Mouse (Mus musculus) MEL (cell line): ENCODE data around the gene Fgfr2. TPM values are rescaled to one million over a fixed set of nuclear protein-coding genes. Genes with fewer than 3 reads are reported as not detected.

ENCODE experiments used
- DNase-seq: peaks from one replicate; pipeline ENCODE4 v3.0.0; 2011; ENCODE audit warnings: low read depth, low spot score
- H3K27ac ChIP-seq: 2 replicates; pipeline ENCODE4 v1.5.1; 2012; ENCODE audit warnings: low read depth, mild to moderate bottlenecking, control low read depth, low read length, moderate library complexity; ENCODE audit not compliant: control insufficient read depth
- H3K27me3 ChIP-seq, 2 experiments: fragments of 150-350 bp in 1 of 2; sonication (generic) in 1 of 2; 2 replicates each; pipeline ENCODE4 v1.6.1; 2012; ENCODE audit warnings: low read length in 2 of 2, mild to moderate bottlenecking in 2 of 2, improper control_type of control experiment in 1 of 2, moderate library complexity in 1 of 2; ENCODE audit not compliant: insufficient read depth in 2 of 2, control insufficient read depth in 1 of 2
- H3K36me3 ChIP-seq, 2 experiments: 2 replicates each; pipeline ENCODE4 v1.6.1; 2012 to 2014; ENCODE audit warnings: low read length in 2 of 2, improper control_type of control experiment in 1 of 2, inconsistent platforms in 1 of 2, mild to moderate bottlenecking in 1 of 2; ENCODE audit not compliant: insufficient read depth in 2 of 2, control insufficient read depth in 1 of 2
- H3K4me1 ChIP-seq, 2 experiments: fragments of 150-350 bp in 1 of 2; sonication (generic) in 1 of 2; 2 replicates each; pipeline ENCODE4 v1.6.1; 2012; ENCODE audit warnings: low read length in 2 of 2, improper control_type of control experiment in 1 of 2, mild to moderate bottlenecking in 1 of 2; ENCODE audit not compliant: insufficient read depth in 2 of 2, control insufficient read depth in 1 of 2
- H3K4me3 ChIP-seq, 2 experiments: fragments of 150-350 bp in 1 of 2; sonication (generic) in 1 of 2; 2 replicates each; pipeline ENCODE4 v1.5.1; 2012; ENCODE audit warnings: low read depth in 2 of 2, low read length in 2 of 2, mild to moderate bottlenecking in 2 of 2, moderate library complexity in 2 of 2, control low read depth in 1 of 2, improper control_type of control experiment in 1 of 2; ENCODE audit not compliant: control insufficient read depth in 1 of 2, insufficient read depth in 1 of 2
- H3K79me2 ChIP-seq: 2 replicates; pipeline ENCODE4 v1.6.1; 2012; ENCODE audit warnings: mild to moderate bottlenecking, low read length, moderate library complexity; ENCODE audit not compliant: control insufficient read depth, poor library complexity, insufficient read depth
- H3K9ac ChIP-seq: 2 replicates; pipeline ENCODE4 v1.6.1; 2012; ENCODE audit warnings: low read depth, mild to moderate bottlenecking, control low read depth, low read length, moderate library complexity; ENCODE audit not compliant: control insufficient read depth, poor library complexity, severe bottlenecking
- H3K9me3 ChIP-seq: fragments of 150-350 bp; sonication (generic); replicated peaks from 2 replicates; pipeline ENCODE4 v1.6.1; 2012; ENCODE audit warnings: mild to moderate bottlenecking, low read length, improper control_type of control experiment, moderate library complexity; ENCODE audit not compliant: insufficient read depth
- BHLHE40 ChIP-seq: IDR thresholded peaks from 2 replicates; pipeline ENCODE4 v1.6.1; 2012; ENCODE audit warnings: low read depth, mild to moderate bottlenecking, inconsistent platforms, low read length, improper control_type of control experiment, borderline replicate concordance
- CTCF ChIP-seq, 3 experiments: IDR thresholded peaks in 2 of 3; conservative IDR thresholded peaks in 1 of 3; 2 replicates each; pipeline ENCODE4 v1.5.1; 2011 to 2012; ENCODE audit warnings: low read length in 3 of 3, low read depth in 2 of 3, mild to moderate bottlenecking in 2 of 3, improper control_type of control experiment in 1 of 3, inconsistent platforms in 1 of 3, mixed read lengths in 1 of 3, moderate library complexity in 1 of 3; ENCODE audit not compliant: control insufficient read depth in 1 of 3, insufficient read depth in 1 of 3, poor library complexity in 1 of 3, severe bottlenecking in 1 of 3
- EP300 ChIP-seq, 2 experiments: IDR thresholded peaks; 2 replicates each; pipeline ENCODE4 v1.6.1; 2011; ENCODE audit warnings: improper control_type of control experiment in 2 of 2, low read length in 2 of 2, low read depth in 1 of 2, mild to moderate bottlenecking in 1 of 2
- ETS1 ChIP-seq: IDR thresholded peaks from 2 replicates; pipeline ENCODE4 v1.6.1; 2012; ENCODE audit warnings: low read depth, mild to moderate bottlenecking, inconsistent platforms, low read length, improper control_type of control experiment, moderate library complexity
- GATA1 ChIP-seq: IDR thresholded peaks from 2 replicates; pipeline ENCODE4 v1.6.1; 2011; ENCODE audit warnings: low read depth, low read length, improper control_type of control experiment
- HCFC1 ChIP-seq: IDR thresholded peaks from 2 replicates; pipeline ENCODE4 v1.6.1; 2012; ENCODE audit warnings: low read depth, mild to moderate bottlenecking, inconsistent platforms, low read length, improper control_type of control experiment, moderate library complexity
- KAT2A ChIP-seq: conservative IDR thresholded peaks from 2 replicates; pipeline ENCODE4 v1.6.1; 2012; ENCODE audit warnings: low read depth, low read length, improper control_type of control experiment, inconsistent platforms
- MAFK ChIP-seq: IDR thresholded peaks from 2 replicates; pipeline ENCODE4 v1.6.1; 2011; ENCODE audit warnings: low read depth, mild to moderate bottlenecking, low read length, improper control_type of control experiment, borderline replicate concordance
- NELFE ChIP-seq: IDR thresholded peaks from 2 replicates; pipeline ENCODE4 v1.6.1; 2011; ENCODE audit warnings: low read depth, low read length, improper control_type of control experiment
- NRF1 ChIP-seq: IDR thresholded peaks from 2 replicates; pipeline ENCODE4 v1.6.1; 2014; ENCODE audit warnings: low read depth, mild to moderate bottlenecking, inconsistent platforms, low read length, improper control_type of control experiment, moderate library complexity; ENCODE audit not compliant: poor library complexity, insufficient read depth, severe bottlenecking
- POLR2A ChIP-seq, 2 experiments: IDR thresholded peaks; 2 replicates each; pipeline ENCODE4 v1.6.1; 2011 to 2012; ENCODE audit warnings: low read length in 2 of 2, mild to moderate bottlenecking in 2 of 2, control low read depth in 1 of 2, improper control_type of control experiment in 1 of 2, low read depth in 1 of 2, moderate library complexity in 1 of 2; ENCODE audit not compliant: control insufficient read depth in 1 of 2, insufficient read depth in 1 of 2, poor library complexity in 1 of 2
- POLR2AphosphoS5 ChIP-seq: IDR thresholded peaks from 2 replicates; pipeline ENCODE4 v1.6.1; 2012; ENCODE audit warnings: low read depth, borderline replicate concordance, mild to moderate bottlenecking, inconsistent platforms, low read length, moderate library complexity, mixed read lengths
- RAD21 ChIP-seq: IDR thresholded peaks from 2 replicates; pipeline ENCODE4 v1.6.1; 2011; ENCODE audit warnings: mild to moderate bottlenecking, low read depth, low read length, improper control_type of control experiment
- SIN3A ChIP-seq: IDR thresholded peaks from 2 replicates; pipeline ENCODE4 v1.6.1; 2012; ENCODE audit warnings: low read length, improper control_type of control experiment, inconsistent platforms
- SMC3 ChIP-seq: IDR thresholded peaks from 2 replicates; pipeline ENCODE4 v1.6.1; 2011; ENCODE audit warnings: low read depth, low read length, improper control_type of control experiment
- USF2 ChIP-seq, 2 experiments: IDR thresholded peaks; 2 replicates each; pipeline ENCODE4 v1.6.1; 2011 to 2012; ENCODE audit warnings: improper control_type of control experiment in 2 of 2, low read length in 2 of 2, borderline replicate concordance in 1 of 2, inconsistent platforms in 1 of 2, low read depth in 1 of 2, mild to moderate bottlenecking in 1 of 2; ENCODE audit not compliant: insufficient read depth in 1 of 2
- ZC3H11A ChIP-seq: IDR thresholded peaks from 2 replicates; pipeline ENCODE4 v1.6.1; 2012; ENCODE audit warnings: low read depth, mild to moderate bottlenecking, inconsistent platforms, low read length, improper control_type of control experiment
- ZMIZ1 ChIP-seq: IDR thresholded peaks from 2 replicates; pipeline ENCODE4 v1.6.1; 2012; ENCODE audit warnings: low read depth, mild to moderate bottlenecking, inconsistent platforms, low read length, improper control_type of control experiment, moderate library complexity
- polyA plus RNA-seq, 2 experiments: library from polyadenylated mRNA; stranded (reverse) in 1 of 2; unstranded in 1 of 2; fragments of >175 nt in 1 of 2; fragments of >200 nt in 1 of 2; gene quantifications; 2 replicates each; pipeline versions ENCODE4 v1.2.1 to v1.2.4; 2012; ENCODE audit warnings: low replicate concordance in 2 of 2, low read depth in 1 of 2; ENCODE audit not compliant: insufficient read length in 2 of 2, insufficient read depth in 1 of 2, missing spikeins in 1 of 2
- total RNA-seq: library from RNA; depleted of rRNA; stranded (reverse); fragments of 300-350 nt; gene quantifications from 2 replicates; pipeline ENCODE4 v1.2.3, GENCODE M21; 2012

Fgfr2 gene
- total and polyA plus RNA-seq, 3 experiments: not detected

GRCm38 (mm10) chr7:132067511-132067910 is 1055.6 kb downstream of the Fgfr2 start:
- H3K79me2 ChIP-seq: no peaks in the 10 kb centered on the region
- TF ChIP-seq SIN3A: no peak
- no peak for TF ChIP-seq EP300 (IDR thresholded peaks at IDR 0.05; ENCODE audit: low read depth in 1 of 2, low read length in 2 of 2)
- no peak for TF ChIP-seq HCFC1
- no peak for TF ChIP-seq POLR2A (IDR thresholded peaks at IDR 0.05; ENCODE audit: control insufficient read depth in 1 of 2, insufficient read depth in 1 of 2, low read depth in 1 of 2, low read length in 2 of 2, poor library complexity in 1 of 2)
- no peak for TF ChIP-seq BHLHE40
- TF ChIP-seq, all 39 proteins: peak for 0

GRCm38 (mm10) chr7:132060116-132060515 is 1063.0 kb downstream of the Fgfr2 start:
- H3K9me3 ChIP-seq: no peaks in the 10 kb centered on the region
- no peaks in the 10 kb centered on the region for H3K27me3 ChIP-seq
- H3K4me1 ChIP-seq: no peaks in the 10 kb centered on the region
- DNase-seq: peak; percentile 3
- no peak overlapping the region for H3K27ac ChIP-seq
- TF ChIP-seq ZC3H11A: no peak
- no peak for TF ChIP-seq USF2 (IDR thresholded peaks at IDR 0.05; ENCODE audit: borderline replicate concordance in 1 of 2, insufficient read depth in 1 of 2, low read depth in 1 of 2, low read length in 2 of 2)
- no peak for TF ChIP-seq POLR2AphosphoS5
- no peak for TF ChIP-seq NRF1
- TF ChIP-seq KAT2A: no peak
- TF ChIP-seq GATA1: no peak
- TF ChIP-seq CTCF (IDR thresholded peaks at IDR 0.05 in 2 of 3, conservative IDR thresholded peaks at IDR 0.05 in 1 of 3; ENCODE audit: control insufficient read depth in 1 of 3, insufficient read depth in 1 of 3, low read depth in 2 of 3, low read length in 3 of 3, poor library complexity in 1 of 3, severe bottlenecking in 1 of 3): no peak
- TF ChIP-seq EP300 (IDR thresholded peaks at IDR 0.05; ENCODE audit: low read depth in 1 of 2, low read length in 2 of 2): no peak
- TF ChIP-seq NELFE: no peak
- TF ChIP-seq ETS1: no peak
- TF ChIP-seq MAFK: no peak
- TF ChIP-seq ZMIZ1: no peak
- TF ChIP-seq SMC3: no peak
- TF ChIP-seq RAD21: no peak
- no peak overlapping the region for H3K9ac ChIP-seq
- no peaks in the 10 kb centered on the region for H3K36me3 ChIP-seq
- H3K79me2 ChIP-seq: no peaks in the 10 kb centered on the region
- H3K4me3 ChIP-seq: no peak overlapping the region

More at GRCm38 (mm10) chr7:132067511-132067910, 1055.6 kb downstream of the Fgfr2 start:
- H3K4me3 ChIP-seq: no peak overlapping the region
- H3K27me3 ChIP-seq: no peaks in the 10 kb centered on the region
- no peak overlapping the region for H3K9ac ChIP-seq
- no peak for DNase-seq
- no peaks in the 10 kb centered on the region for H3K9me3 ChIP-seq
- H3K27ac ChIP-seq: no peak overlapping the region
- no peaks in the 10 kb centered on the region for H3K36me3 ChIP-seq
- H3K4me1 ChIP-seq: no peaks in the 10 kb centered on the region
